Mouse (Mus musculus) testis, adult 2 months (tissue): ENCODE results near the gene Agl. TPM values are rescaled to one million over a fixed set of nuclear protein-coding genes. Genes with fewer than 3 reads are reported as not detected.

Experiments used
- H3K27ac ChIP-seq: fragments of 200-500 bp; 2 replicates; pipeline ENCODE4 v1.5.1; 2012; ENCODE audit warnings: low read depth, low read length; ENCODE audit not compliant: control insufficient read depth, insufficient read depth
- H3K27me3 ChIP-seq: fragments of 200-500 bp; 2 replicates; pipeline ENCODE4 v1.6.1; 2012; ENCODE audit warnings: mild to moderate bottlenecking, low read length, moderate library complexity; ENCODE audit not compliant: control insufficient read depth, insufficient read depth
- H3K36me3 ChIP-seq: fragments of 200-500 bp; 2 replicates; pipeline ENCODE4 v1.6.1; 2012; ENCODE audit warnings: mild to moderate bottlenecking, low read length; ENCODE audit not compliant: control insufficient read depth, insufficient read depth
- H3K4me1 ChIP-seq: fragments of 200-500 bp; 2 replicates; pipeline ENCODE4 v1.6.1; 2012; ENCODE audit warnings: low read length; ENCODE audit not compliant: control insufficient read depth, insufficient read depth
- H3K4me3 ChIP-seq: fragments of 200-500 bp; 2 replicates; pipeline ENCODE4 v1.5.1; 2012; ENCODE audit warnings: low read depth, mild to moderate bottlenecking, low read length, moderate library complexity, mixed read lengths; ENCODE audit not compliant: control insufficient read depth
- CTCF ChIP-seq: fragments of 200-500 bp; IDR thresholded peaks from 2 replicates; pipeline ENCODE4 v1.5.1; 2012; ENCODE audit warnings: low read depth, mild to moderate bottlenecking, inconsistent platforms, low read length, moderate library complexity; ENCODE audit not compliant: control insufficient read depth, insufficient read depth, insufficient replicate concordance
- POLR2A ChIP-seq: fragments of 200-500 bp; IDR thresholded peaks from 2 replicates; pipeline ENCODE4 v1.6.1; 2012; ENCODE audit warnings: low read depth, mild to moderate bottlenecking, inconsistent platforms, low read length, moderate library complexity; ENCODE audit not compliant: control insufficient read depth
- polyA plus RNA-seq: library from polyadenylated mRNA; depleted of rRNA; stranded (reverse); fragments of >200 nt; gene quantifications from 2 replicates; pipeline ENCODE4 v1.2.3, GENCODE M21; 2012

The Agl gene
- polyA plus RNA-seq, 1 experiment: 3.2 TPM

- no peak overlapping the region for H3K4me3 ChIP-seq
- H3K4me1 ChIP-seq: no peaks in the 10 kb centered on the region
- H3K36me3 ChIP-seq: no peaks in the 10 kb centered on the region
- H3K27me3 ChIP-seq: no peaks in the 10 kb centered on the region
- TF ChIP-seq CTCF (no peak), POLR2A (no peak)
- no peak overlapping the region for H3K27ac ChIP-seq
Measured at GRCm38 (mm10) chr3:116801755-116802154, 6.2 kb downstream of the Agl start.

GRCm38 (mm10) chr3:116798821-116799510 is 9.0 kb downstream of the Agl start:
- TF ChIP-seq CTCF (no peak), POLR2A (no peak)
- no peaks in the 10 kb centered on the region for H3K36me3 ChIP-seq
- H3K27me3 ChIP-seq: no peaks in the 10 kb centered on the region
- no peak overlapping the region for H3K4me3 ChIP-seq
- H3K4me1 ChIP-seq: no peaks in the 10 kb centered on the region
- no peak overlapping the region for H3K27ac ChIP-seq

GRCm38 (mm10) chr3:116788851-116789250 is 19.1 kb downstream of the Agl start:
- H3K27ac ChIP-seq: no peak overlapping the region
- H3K36me3 ChIP-seq: no peaks in the 10 kb centered on the region; the same call in none of the 2 replicates
- no peaks in the 10 kb centered on the region for H3K27me3 ChIP-seq
- H3K4me3 ChIP-seq: no peak overlapping the region
- TF ChIP-seq CTCF: no peak
- H3K4me1 ChIP-seq: no peaks in the 10 kb centered on the region

GRCm38 (mm10) chr3:116786543-116786942 is 21.4 kb downstream of the Agl start:
- no peak overlapping the region for H3K27ac ChIP-seq
- no peaks in the 10 kb centered on the region; the same call in 1 of the 2 replicates for H3K36me3 ChIP-seq
- H3K4me1 ChIP-seq: no peaks in the 10 kb centered on the region
- H3K27me3 ChIP-seq: no peaks in the 10 kb centered on the region
- TF ChIP-seq POLR2A (no peak), CTCF (no peak)
- H3K4me3 ChIP-seq: no peak overlapping the region

GRCm38 (mm10) chr3:116785820-116786219 is 22.1 kb downstream of the Agl start:
- H3K27me3 ChIP-seq: no peaks in the 10 kb centered on the region
- TF ChIP-seq POLR2A: no peak
- TF ChIP-seq CTCF: no peak
- no peak overlapping the region for H3K4me3 ChIP-seq
- no peaks in the 10 kb centered on the region for H3K4me1 ChIP-seq
- H3K27ac ChIP-seq: no peak overlapping the region
- H3K36me3 ChIP-seq: no peaks in the 10 kb centered on the region; the same call in 1 of the 2 replicates

GRCm38 (mm10) chr3:116784811-116785210 is 23.2 kb downstream of the Agl start:
- Histone ChIP-seq H3K27me3 (no peaks in the 10 kb centered on the region), H3K4me3 (no peak overlapping the region), H3K36me3 (no peaks in the 10 kb centered on the region; the same call in 1 of the 2 replicates), H3K4me1 (no peaks in the 10 kb centered on the region), H3K27ac (no peak overlapping the region)
- TF ChIP-seq CTCF (no peak), POLR2A (no peak)

- Histone ChIP-seq H3K36me3 (no peaks in the 10 kb centered on the region; the same call in 1 of the 2 replicates), H3K4me1 (no peaks in the 10 kb centered on the region), H3K27me3 (no peaks in the 10 kb centered on the region), H3K4me3 (no peak overlapping the region), H3K27ac (no peak overlapping the region)
- no peak for TF ChIP-seq CTCF
- TF ChIP-seq POLR2A: no peak
Measured at GRCm38 (mm10) chr3:116784290-116784689, 23.7 kb downstream of the Agl start.

GRCm38 (mm10) chr3:116776961-116777360 is 31.0 kb downstream of the Agl start:
- no peak for TF ChIP-seq CTCF
- no peak for TF ChIP-seq POLR2A
- Histone ChIP-seq H3K4me3 (no peak overlapping the region), H3K36me3 (peaks cover 1% of the 10 kb centered on the region), H3K27ac (no peak overlapping the region), H3K4me1 (no peaks in the 10 kb centered on the region), H3K27me3 (no peaks in the 10 kb centered on the region)
